Mouse (Mus musculus) retina, postnatal 1 day (tissue): ENCODE measurements around the gene Susd6.

Experiments used
- DNase-seq: peaks from one replicate; pipeline ENCODE4 v3.0.0-alpha.2; 2012

Susd6 gene

GRCm38 (mm10) chr12:80841618-80842017, 51.3 kb downstream of the Susd6 start:
- no peak for DNase-seq

GRCm38 (mm10) chr12:80842609-80843008, 52.3 kb downstream of the Susd6 start:
- DNase-seq, result no peak

- DNase-seq, result no peak
Observed at GRCm38 (mm10) chr12:80843236-80843635, 52.9 kb downstream of the Susd6 start.

- no peak for DNase-seq
Observed at GRCm38 (mm10) chr12:80843651-80844444, 53.5 kb downstream of the Susd6 start.

GRCm38 (mm10) chr12:80845901-80846300, 55.6 kb downstream of the Susd6 start:
- DNase-seq, result no peak

- DNase-seq, result no peak
Observed at GRCm38 (mm10) chr12:80846861-80847268, 56.6 kb downstream of the Susd6 start.

GRCm38 (mm10) chr12:80852001-80852400, 61.7 kb downstream of the Susd6 start:
- DNase-seq, result no peak

GRCm38 (mm10) chr12:80853737-80854136, 63.4 kb downstream of the Susd6 start:
- DNase-seq, result no peak

- no peak for DNase-seq
Observed at GRCm38 (mm10) chr12:80854671-80855070, 64.4 kb downstream of the Susd6 start.

GRCm38 (mm10) chr12:80855100-80855499, 64.8 kb downstream of the Susd6 start:
- DNase-seq, result no peak

GRCm38 (mm10) chr12:80855581-80855980, 65.3 kb downstream of the Susd6 start:
- DNase-seq, result no peak

GRCm38 (mm10) chr12:80857636-80858293, 67.5 kb downstream of the Susd6 start:
- no peak for DNase-seq

- peak; percentile 37 for DNase-seq
Observed at GRCm38 (mm10) chr12:80858307-80858706, 68.0 kb downstream of the Susd6 start.

GRCm38 (mm10) chr12:80861916-80862315, 71.6 kb downstream of the Susd6 start:
- no peak for DNase-seq

- no peak for DNase-seq
Observed at GRCm38 (mm10) chr12:80863370-80863769, 73.1 kb downstream of the Susd6 start.

- DNase-seq, result no peak
Observed at GRCm38 (mm10) chr12:80865175-80865574, 74.9 kb downstream of the Susd6 start.

- no peak for DNase-seq
Observed at GRCm38 (mm10) chr12:80866023-80866422, 75.7 kb downstream of the Susd6 start.

- no peak for DNase-seq
Observed at GRCm38 (mm10) chr12:80867083-80867482, 76.8 kb downstream of the Susd6 start.

GRCm38 (mm10) chr12:80868401-80868800, 78.1 kb downstream of the Susd6 start:
- no peak for DNase-seq

- no peak for DNase-seq
Observed at GRCm38 (mm10) chr12:80877215-80878092, 87.1 kb downstream of the Susd6 start.

- DNase-seq, result no peak
Observed at GRCm38 (mm10) chr12:80878093-80878430, 87.8 kb downstream of the Susd6 start.

GRCm38 (mm10) chr12:80878653-80879052, 88.3 kb downstream of the Susd6 start:
- no peak for DNase-seq

- DNase-seq, result peak; percentile 78
Observed at GRCm38 (mm10) chr12:80879267-80879666, 89.0 kb downstream of the Susd6 start.
